Mouse (Mus musculus) embryonic fibroblast, embryonic 13.5 days (primary cell): ENCODE measurements around the gene Gm1043.

Experiments used
- CTCF ChIP-seq: IDR thresholded peaks from 2 replicates; pipeline ENCODE4 v1.5.1; 2011; ENCODE audit warnings: mild to moderate bottlenecking, control low read depth, low read length, moderate library complexity, borderline replicate concordance; ENCODE audit not compliant: insufficient read depth
- POLR2A ChIP-seq: IDR thresholded peaks from 2 replicates; pipeline ENCODE4 v1.6.1; 2011; ENCODE audit warnings: low read depth, mild to moderate bottlenecking, control low read depth, low read length, moderate library complexity

- TF ChIP-seq CTCF: no peak
- no peak for TF ChIP-seq POLR2A
Observed at GRCm38 (mm10) chr5:37094941-37095340, 9.8 kb downstream of the Gm1043 start.
